Mouse (Mus musculus): ENCODE results near the gene Adprhl1. TPM values are rescaled to one million over a fixed set of nuclear protein-coding genes. Genes with fewer than 3 reads are reported as not detected.

Adprhl1 gene
- polyA plus RNA-seq, 1 experiment from 2014 or later, result 4.4 TPM

DNA sequence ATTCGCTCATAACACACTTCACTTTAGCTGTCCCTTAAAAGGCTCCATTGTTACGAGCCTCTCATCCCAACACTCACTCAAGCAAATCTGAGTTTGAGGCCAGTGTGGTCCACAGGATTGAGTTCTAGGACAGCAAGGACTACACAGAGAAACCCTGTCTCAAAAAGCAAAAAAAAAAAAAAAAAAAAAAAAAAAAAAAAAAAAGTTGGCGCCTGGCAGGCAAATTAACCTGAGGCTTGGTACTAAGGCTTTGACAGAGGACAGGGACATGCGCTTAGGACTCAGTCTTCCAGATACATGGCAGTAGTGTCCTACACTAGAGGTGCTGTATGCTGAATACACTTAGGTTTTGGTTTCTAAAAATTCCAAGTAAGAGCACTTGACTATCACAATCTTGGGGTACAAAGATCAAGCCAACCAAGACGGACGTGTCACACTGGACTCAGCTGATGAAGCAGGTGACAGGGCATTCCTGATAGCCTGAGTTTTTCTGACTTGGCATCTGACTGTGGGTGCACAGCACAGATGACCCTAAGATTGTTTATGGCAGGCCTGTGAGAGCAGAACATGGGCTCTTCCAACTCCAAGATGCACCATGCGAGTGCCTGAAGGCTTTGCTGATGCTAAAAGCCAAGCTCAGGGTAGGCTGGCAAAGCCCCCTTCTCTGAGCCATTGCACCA is 76.6 kb downstream of the Adprhl1 start:
- Histone ChIP-seq H3K4me2 (replicated peaks) (no peak overlapping the region), H3K9ac (no peak overlapping the region), H3K36me3 (peaks cover 61% of the 10 kb centered on the region), H3K27me3 (no peaks in the 10 kb centered on the region), H3K4me1 (no peaks in the 10 kb centered on the region), H3K9me3 (replicated peaks) (no peaks in the 10 kb centered on the region), H3K4me3 (replicated peaks) (no peak overlapping the region), H3K27ac (replicated peaks) (no peak overlapping the region)
- ATAC-seq (ENCODE audit: insufficient number of reproducible peaks, low FRiP score, low TSS enrichment, low read depth), result no peak
- 88% methylated on average over 7 of the region's 7 CpGs for WGBS

GRCm38 (mm10) chr8:13175650-13176049 is 78.3 kb downstream of the Adprhl1 start:
- no peaks in the 10 kb centered on the region for H3K27me3 ChIP-seq
- H3K9ac ChIP-seq, result no peak overlapping the region
- H3K4me2 ChIP-seq (replicated peaks), result no peak overlapping the region
- H3K4me3 ChIP-seq (replicated peaks), result no peak overlapping the region
- peaks cover 75% of the 10 kb centered on the region for H3K36me3 ChIP-seq
- 81% methylated on average over 1 of the region's 1 CpGs for WGBS
- H3K4me1 ChIP-seq, result no peaks in the 10 kb centered on the region
- no peak overlapping the region for H3K27ac ChIP-seq (replicated peaks)
- H3K9me3 ChIP-seq (replicated peaks), result no peaks in the 10 kb centered on the region
- no peak for ATAC-seq (ENCODE audit: insufficient number of reproducible peaks, low FRiP score, low TSS enrichment, low read depth)

DNA sequence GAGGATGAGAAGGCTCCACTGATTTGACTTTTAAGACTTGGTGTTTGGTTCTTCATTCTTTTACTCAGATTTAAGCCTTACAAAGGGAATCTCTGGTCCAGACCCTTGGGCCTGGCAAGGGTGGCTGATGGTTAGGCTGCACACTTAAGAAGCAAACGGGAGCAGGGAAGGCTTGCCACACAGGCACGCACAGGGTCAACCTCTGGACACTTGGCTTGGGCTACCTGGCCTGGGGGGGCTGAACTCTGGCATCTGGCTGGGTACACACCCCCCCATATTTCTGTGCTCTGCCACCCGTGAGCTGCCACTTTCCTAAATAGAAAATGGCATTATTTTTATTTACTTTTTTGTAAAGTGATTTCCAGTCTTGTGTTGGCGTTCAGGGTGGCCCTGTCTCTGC is 79.2 kb downstream of the Adprhl1 start:
- H3K27ac ChIP-seq (replicated peaks), result no peak overlapping the region
- peaks cover 81% of the 10 kb centered on the region for H3K36me3 ChIP-seq
- H3K4me2 ChIP-seq (replicated peaks), result no peak overlapping the region
- no peaks in the 10 kb centered on the region for H3K4me1 ChIP-seq
- ATAC-seq (ENCODE audit: insufficient number of reproducible peaks, low FRiP score, low TSS enrichment, low read depth), result no peak
- H3K9ac ChIP-seq, result no peak overlapping the region
- no peak overlapping the region for H3K4me3 ChIP-seq (replicated peaks)
- no peaks in the 10 kb centered on the region for H3K27me3 ChIP-seq
- no peaks in the 10 kb centered on the region for H3K9me3 ChIP-seq (replicated peaks)
- 91% methylated on average over 4 of the region's 4 CpGs for WGBS

DNA sequence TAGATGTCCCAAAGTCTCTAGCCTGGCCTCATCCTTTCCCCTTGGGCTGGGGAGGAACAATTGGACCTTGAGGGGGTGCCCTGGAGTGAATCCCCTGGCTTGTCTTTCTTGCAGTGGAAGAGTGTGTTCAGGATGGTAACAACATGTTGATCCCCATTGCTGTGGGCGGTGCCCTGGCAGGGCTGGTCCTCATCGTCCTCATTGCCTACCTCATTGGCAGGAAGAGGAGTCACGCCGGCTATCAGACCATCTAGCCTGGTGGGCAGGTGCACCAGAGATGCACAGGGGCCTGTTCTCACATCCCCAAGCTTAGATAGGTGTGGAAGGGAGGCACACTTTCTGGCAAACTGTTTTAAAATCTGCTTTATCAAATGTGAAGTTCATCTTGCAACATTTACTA is 79.7 kb downstream of the Adprhl1 start:
- Histone ChIP-seq H3K9me3 (replicated peaks) (no peaks in the 10 kb centered on the region), H3K27me3 (no peaks in the 10 kb centered on the region), H3K4me1 (no peaks in the 10 kb centered on the region), H3K36me3 (peaks cover 86% of the 10 kb centered on the region), H3K4me2 (replicated peaks) (no peak overlapping the region), H3K27ac (replicated peaks) (no peak overlapping the region), H3K9ac (no peak overlapping the region), H3K4me3 (replicated peaks) (no peak overlapping the region)
- no peak for ATAC-seq (ENCODE audit: insufficient number of reproducible peaks, low FRiP score, low TSS enrichment, low read depth)
- 86% methylated on average over 4 of the region's 4 CpGs for WGBS

MicroRNA genes within 50 kb of the gene (microRNA counts, 519-probe panel; counts per million panel counts)
- microRNA mmu-miR-1968, result 2,036 counts per million, percentile 41 among the panel's probes with 10 or more counts

Small RNA genes lying within 50 kb of the gene (microRNA-seq; reads per million reads assigned to microRNA genes)
- 6.4 reads per million, percentile 24 among the genes with 10 or more reads in this experiment for gene Mir1968 (ENCODE audit: borderline number of aligned reads)

Other genes starting within 250 kb of the Adprhl1 start
- gene F7, start 228.1 kb downstream of the Adprhl1 start, polyA plus RNA-seq (2015; fragmentation: Nextera tagmentation; extraction: Ambion mirVana), result 0.11 TPM in 1 of 2 replicates, not detected in the other
- gene F10, start 216.9 kb downstream of the Adprhl1 start, polyA plus RNA-seq (2015; fragmentation: Nextera tagmentation; extraction: Ambion mirVana), result 0.13 and 0.67 TPM in 2 replicates
- 0.13 and 0.29 TPM in 2 replicates for gene Proz, start 193.2 kb downstream of the Adprhl1 start, polyA plus RNA-seq (2015; fragmentation: Nextera tagmentation; extraction: Ambion mirVana)
- 37.4 and 41.9 TPM in 2 replicates for gene Pcid2, start 148.7 kb downstream of the Adprhl1 start, polyA plus RNA-seq (2015; fragmentation: Nextera tagmentation; extraction: Ambion mirVana)
- gene Cul4a, start 148.5 kb downstream of the Adprhl1 start, polyA plus RNA-seq (2015; fragmentation: Nextera tagmentation; extraction: Ambion mirVana), result 104 and 106 TPM in 2 replicates
- gene Lamp1, start 95.0 kb downstream of the Adprhl1 start, polyA plus RNA-seq (2015; fragmentation: Nextera tagmentation; extraction: Ambion mirVana), result 334 and 345 TPM in 2 replicates
- 15.4 and 16.1 TPM in 2 replicates for gene Grtp1, start 53.5 kb downstream of the Adprhl1 start, polyA plus RNA-seq (2015; fragmentation: Nextera tagmentation; extraction: Ambion mirVana)
- gene Dcun1d2, start 34.0 kb upstream of the Adprhl1 start, polyA plus RNA-seq (2015; fragmentation: Nextera tagmentation; extraction: Ambion mirVana), result 29.4 and 29.7 TPM in 2 replicates
- gene Tmco3, start 34.0 kb upstream of the Adprhl1 start, polyA plus RNA-seq (2015; fragmentation: Nextera tagmentation; extraction: Ambion mirVana), result 44.8 and 52.4 TPM in 2 replicates
- 153 and 154 TPM in 2 replicates for gene Tfdp1, start 84.6 kb upstream of the Adprhl1 start, polyA plus RNA-seq (2015; fragmentation: Nextera tagmentation; extraction: Ambion mirVana)
- not detected in 2 replicates for gene Atp4b, start 142.7 kb upstream of the Adprhl1 start, polyA plus RNA-seq (2015; fragmentation: Nextera tagmentation; extraction: Ambion mirVana)
- 0.04 TPM in 1 of 2 replicates, not detected in the other for gene Grk1, start 150.9 kb upstream of the Adprhl1 start, polyA plus RNA-seq (2015; fragmentation: Nextera tagmentation; extraction: Ambion mirVana)
- 0.72 and 0.85 TPM in 2 replicates for gene Tmem255b, start 181.0 kb upstream of the Adprhl1 start, polyA plus RNA-seq (2015; fragmentation: Nextera tagmentation; extraction: Ambion mirVana)
- gene Gas6, start 240.3 kb upstream of the Adprhl1 start, polyA plus RNA-seq (2015; fragmentation: Nextera tagmentation; extraction: Ambion mirVana), result 51.4 and 61.1 TPM in 2 replicates